Mouse (Mus musculus) heart, adult 18-20 months (tissue): Measurements from ENCODE around the gene Nwd2. TPM values are rescaled to one million over a fixed set of nuclear protein-coding genes. Genes with fewer than 3 reads are reported as not detected.

Experiments used
- DNase-seq, 2 experiments: peaks; one replicate each; pipeline ENCODE4 v3.0.0; 2021 to 2022; ENCODE audit warnings: mixed read lengths in 1 of 2
- total RNA-seq, 2 experiments: library from RNA; stranded (reverse); gene quantifications; 2 replicates each; pipeline ENCODE4 v1.2.3; 2021

The Nwd2 gene
- total RNA-seq, 2 experiments from 2014 or later = not detected

DNA sequence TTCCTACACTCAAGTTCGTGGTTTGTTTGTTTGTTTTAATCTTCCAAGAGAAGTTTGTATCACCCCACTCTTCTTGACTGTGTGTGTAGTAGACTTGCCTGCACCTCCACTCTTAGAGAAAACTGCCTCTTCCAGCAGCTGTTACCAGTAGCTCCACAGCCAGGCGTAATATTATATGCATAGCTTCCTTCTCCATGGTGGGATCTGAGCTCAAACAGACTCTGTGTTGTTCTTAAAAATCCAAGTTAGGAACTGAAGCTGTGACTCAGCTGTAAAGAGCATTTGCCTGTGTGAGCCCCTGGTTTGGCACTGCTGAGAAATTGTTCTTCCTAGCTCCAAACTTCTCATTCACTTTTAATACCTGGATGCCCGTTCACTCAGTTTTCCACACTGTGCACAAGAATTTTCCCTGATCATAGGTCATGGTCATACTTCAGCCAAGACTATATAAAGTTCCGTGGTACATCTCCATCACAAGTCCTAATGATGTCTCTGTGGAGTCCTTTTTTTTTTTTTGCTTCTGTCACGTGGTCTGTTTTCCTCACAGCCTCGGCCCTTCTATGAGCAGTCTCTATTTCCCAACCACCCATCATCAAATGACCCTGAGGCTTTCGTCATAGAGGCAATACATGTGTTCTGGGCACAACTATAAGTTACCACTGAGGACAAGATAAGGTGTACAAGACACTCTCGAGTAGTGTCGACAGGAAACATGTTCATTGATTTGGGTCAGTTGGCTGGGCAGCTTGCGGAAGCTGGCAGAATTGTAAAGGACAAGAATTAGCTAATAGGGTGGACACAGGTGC is 179.7 kb downstream of the Nwd2 start:
- no peak for DNase-seq

DNA sequence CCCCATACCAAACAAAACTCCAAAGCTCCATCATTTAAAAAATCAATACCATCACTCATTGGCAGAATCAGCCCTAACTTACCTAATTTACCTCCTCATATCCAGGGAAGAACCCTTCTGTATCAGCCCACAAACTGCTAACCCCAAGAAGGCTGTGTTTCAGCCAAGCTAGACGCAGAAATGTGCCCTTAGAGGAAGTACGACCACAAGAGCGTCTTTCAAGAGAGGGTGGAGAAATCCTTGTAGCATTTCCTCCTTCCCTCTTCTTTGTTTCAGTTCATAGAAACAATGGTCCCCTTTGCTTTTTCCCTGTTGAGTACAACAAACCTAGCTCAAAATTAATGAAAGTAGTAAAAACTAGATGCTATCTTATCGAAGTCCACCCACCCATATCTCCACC is 182.2 kb downstream of the Nwd2 start:
- DNase-seq = peak in 1 of 2 experiments; percentile 22

DNA sequence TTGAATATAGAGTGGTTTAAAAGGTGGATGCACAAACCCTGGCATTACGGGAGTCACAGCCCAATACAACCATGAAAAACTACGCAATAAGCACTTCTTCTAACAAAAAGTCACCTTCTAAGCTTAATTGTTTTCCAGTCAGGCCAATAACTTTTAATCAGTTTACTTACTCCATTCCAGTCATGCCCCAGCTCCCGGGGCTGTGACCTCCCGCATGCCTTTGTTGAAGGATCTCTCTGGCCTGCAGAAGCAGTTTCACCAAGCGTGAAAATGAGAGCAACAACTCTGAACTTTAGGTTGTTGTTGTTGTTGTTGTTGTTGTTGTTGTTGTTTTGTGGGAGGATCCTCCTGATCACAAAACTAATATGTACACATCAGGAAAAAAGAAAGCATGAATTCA is 185.1 kb downstream of the Nwd2 start:
- no peak for DNase-seq

DNA sequence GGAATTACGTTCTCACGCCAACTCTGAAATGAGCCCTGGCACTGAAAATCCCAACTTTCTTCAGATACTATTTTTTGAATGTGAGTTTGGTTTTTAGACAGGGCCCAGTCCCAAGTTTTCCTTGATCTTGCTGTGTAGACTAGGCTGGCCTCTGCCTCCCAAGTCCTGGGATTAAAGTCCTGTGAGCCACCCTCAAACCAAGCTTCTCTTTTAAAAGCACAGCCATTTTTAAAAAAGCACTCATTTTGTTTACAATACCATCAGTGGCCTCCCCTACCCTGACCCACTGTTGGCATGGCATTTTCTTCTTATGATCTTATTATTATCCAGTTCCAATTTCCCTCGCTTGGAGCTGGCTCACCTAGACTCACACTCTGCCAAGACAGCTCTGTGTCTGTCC is 185.5 kb downstream of the Nwd2 start:
- DNase-seq = no peak

DNA sequence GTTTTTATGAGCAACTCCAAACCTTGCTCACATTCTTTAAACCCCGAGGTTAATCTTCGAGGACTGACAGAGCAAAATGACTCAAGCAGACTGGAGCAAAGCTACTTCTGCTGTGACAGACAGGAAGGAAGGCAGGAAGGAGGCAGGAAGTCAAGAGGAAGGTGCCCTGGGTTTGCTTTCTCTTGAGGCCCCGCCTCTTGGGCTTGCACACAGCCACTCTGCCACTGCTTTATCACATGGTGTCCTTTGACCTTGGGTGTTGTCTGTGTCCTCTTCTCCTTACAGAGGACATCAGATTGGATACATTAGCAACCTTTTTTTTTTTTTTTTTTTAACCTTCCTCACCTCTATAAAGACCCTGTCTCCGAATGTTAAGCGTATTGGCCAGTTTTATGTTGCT is 188.2 kb downstream of the Nwd2 start:
- DNase-seq = peak in 1 of 2 experiments; percentile 9

DNA sequence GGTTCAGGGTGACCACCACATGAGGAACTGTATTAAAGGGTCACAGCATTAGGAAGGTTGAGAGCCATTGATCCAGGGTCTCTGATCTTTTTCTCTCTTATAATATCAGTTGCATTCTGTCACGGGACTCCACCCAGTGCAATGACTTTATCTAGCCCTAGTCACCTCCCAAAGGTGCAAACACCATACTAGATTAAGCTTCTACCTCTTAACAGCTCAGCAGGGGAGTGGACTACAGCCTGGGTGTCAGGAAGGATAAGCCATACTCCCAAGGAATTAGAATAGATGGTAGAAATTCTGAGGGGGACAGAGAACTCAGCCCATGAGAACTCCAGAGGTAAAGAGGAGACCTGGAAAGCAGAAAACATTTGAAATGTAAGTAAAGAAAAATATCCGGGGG is 188.9 kb downstream of the Nwd2 start:
- no peak for DNase-seq

DNA sequence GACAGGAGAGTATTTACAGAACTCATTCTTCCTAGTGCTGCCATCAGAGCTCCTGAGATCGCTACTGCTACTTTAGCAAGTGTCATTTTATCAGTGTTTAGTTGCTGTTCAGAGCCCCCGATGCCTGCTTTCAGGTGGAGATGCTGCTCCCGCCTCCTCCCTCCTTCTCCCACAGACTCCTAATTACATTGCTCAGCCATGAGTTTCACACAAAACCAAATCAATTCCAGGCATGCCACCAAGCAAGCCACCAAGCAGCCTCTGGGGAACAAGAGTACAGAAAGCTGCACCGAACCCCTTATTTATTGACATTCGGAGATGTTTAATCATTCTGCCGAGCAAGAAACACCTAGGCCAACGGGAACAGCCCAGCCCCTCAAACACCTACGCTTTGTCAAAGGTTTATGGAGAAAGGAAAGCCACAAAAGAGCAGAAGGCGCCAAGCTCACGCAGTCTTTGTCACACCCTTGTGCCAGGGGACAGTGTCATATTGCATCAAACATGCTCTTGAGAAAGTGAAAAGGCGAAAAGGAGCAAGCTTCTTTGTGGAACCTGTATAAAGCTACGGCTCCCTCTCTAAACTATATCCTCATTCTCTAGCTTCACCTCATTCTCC is 191.0 kb downstream of the Nwd2 start:
- no peak for DNase-seq

DNA sequence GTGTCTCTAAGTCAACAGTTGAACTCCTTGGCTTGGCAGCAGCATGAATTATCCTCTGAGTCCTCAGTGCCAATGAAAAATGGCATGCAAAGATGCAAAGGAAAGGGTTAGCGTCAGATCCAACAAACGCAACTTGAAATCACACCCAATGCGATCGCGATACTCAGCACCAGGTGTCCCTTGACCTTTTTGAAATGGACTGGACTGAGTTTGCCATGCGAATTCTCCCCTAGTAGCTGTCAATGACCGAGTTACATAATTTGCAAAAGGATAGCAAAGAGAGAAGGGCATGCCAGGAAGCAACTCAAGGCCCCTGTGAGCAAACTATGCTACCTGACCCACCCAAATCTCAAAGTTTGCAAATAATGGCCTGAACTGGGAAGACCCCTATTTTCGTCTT is 198.2 kb downstream of the Nwd2 start:
- DNase-seq = no peak

DNA sequence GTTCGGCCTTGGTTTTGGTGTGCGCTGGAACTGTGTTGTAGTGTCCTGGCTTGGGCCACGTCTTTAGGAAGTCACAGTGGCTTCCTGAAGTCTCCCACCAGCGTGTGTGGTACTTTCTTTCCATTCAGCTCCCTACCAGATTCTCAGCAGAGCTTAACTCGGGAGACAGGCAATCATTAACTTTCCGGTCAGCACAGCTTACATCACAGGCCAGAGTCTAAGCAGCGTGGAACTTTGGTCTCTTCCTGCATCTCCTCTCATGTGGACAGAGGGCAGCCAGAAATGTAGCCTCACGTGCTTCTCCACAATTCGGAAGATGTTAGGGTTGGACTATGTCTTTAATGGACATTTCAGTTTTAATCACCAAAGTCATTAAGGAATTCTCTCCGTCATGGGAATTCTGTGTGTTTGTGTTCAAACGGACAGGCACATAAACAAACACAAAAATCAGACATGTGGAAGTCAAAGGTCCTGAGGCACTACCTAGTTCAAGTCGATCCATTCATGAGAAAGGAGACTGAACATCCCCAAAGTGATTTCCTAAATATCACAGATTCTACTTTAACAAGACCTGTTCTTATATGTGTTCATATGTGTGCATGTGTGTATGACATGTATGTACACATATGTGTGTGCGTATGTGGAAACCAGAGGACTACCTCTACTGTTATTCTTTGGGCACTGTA is 198.8 kb downstream of the Nwd2 start:
- no peak for DNase-seq

DNA sequence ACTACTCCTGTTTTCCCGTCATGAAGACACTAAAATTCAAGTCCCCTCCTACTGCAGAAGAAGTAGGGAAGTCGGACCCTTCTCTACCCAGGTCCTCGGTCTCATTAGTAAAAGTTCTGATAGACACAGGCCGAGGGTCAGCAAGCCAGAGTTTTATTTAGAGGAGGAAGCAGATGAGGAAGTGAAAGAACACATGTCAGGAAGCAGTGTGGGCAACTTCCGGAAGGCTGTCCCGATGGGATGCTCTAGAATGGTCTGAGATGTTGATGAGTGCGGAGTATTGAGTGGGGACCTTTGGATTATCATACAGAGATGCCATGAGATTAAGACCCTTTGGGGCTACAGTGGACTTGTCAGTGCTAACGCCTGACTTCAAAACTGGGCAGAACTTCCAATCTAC is 210.0 kb downstream of the Nwd2 start:
- DNase-seq = peak in 1 of 2 experiments; percentile 25

Other genes with a start within 250 kb of the Nwd2 start
- 1 to 10 TPM; 3.7 to 4.4 TPM for gene 0610040J01Rik, start 163.3 kb downstream of the Nwd2 start, total RNA-seq